Mouse (Mus musculus) heart, embryonic 14.5 days (tissue): ENCODE data around the gene 3830406C13Rik. TPM values are rescaled to one million over a fixed set of nuclear protein-coding genes. Genes with fewer than 3 reads are reported as not detected.

ENCODE experiments used
- ATAC-seq: fragments of 200-750 bp; cut with Nextera tagmentation; 2 replicates; pipeline ENCODE4 v1.8.0; 2017; ENCODE audit warnings: low read depth, moderate TSS enrichment; ENCODE audit not compliant: insufficient number of reproducible peaks, insufficient read depth, low FRiP score
- H3K27ac ChIP-seq, 2 experiments: fragments of 200-500 bp in 1 of 2; fragments of 300-500 bp in 1 of 2; sonication (generic) in 1 of 2; replicated peaks in 1 of 2; 2 replicates each; pipeline ENCODE4 v1.5.1; 2012 to 2014; ENCODE audit warnings: low read depth in 2 of 2, low read length in 2 of 2, control low read depth in 1 of 2, mild to moderate bottlenecking in 1 of 2, mixed read lengths in 1 of 2; ENCODE audit not compliant: control insufficient read depth in 1 of 2, insufficient read depth in 1 of 2
- H3K27me3 ChIP-seq: fragments of 300-500 bp; sonication (generic); 2 replicates; pipeline ENCODE4 v1.6.1; 2014; ENCODE audit warnings: mild to moderate bottlenecking, low read length, control low read depth; ENCODE audit not compliant: control insufficient read depth, insufficient read depth
- H3K36me3 ChIP-seq: fragments of 300-500 bp; sonication (generic); 2 replicates; pipeline ENCODE4 v1.6.1; 2014; ENCODE audit warnings: mild to moderate bottlenecking, control low read depth, low read length, mixed read lengths; ENCODE audit not compliant: control insufficient read depth, insufficient read depth
- H3K4me1 ChIP-seq, 2 experiments: fragments of 200-500 bp in 1 of 2; fragments of 300-500 bp in 1 of 2; sonication (generic) in 1 of 2; 2 replicates each; pipeline ENCODE4 v1.6.1; 2012 to 2014; ENCODE audit warnings: low read length in 2 of 2, control low read depth in 1 of 2, mixed read lengths in 1 of 2; ENCODE audit not compliant: control insufficient read depth in 2 of 2, insufficient read depth in 2 of 2
- H3K4me2 ChIP-seq: fragments of 300-500 bp; sonication (generic); 2 replicates; pipeline ENCODE4 v1.6.1; 2014; ENCODE audit warnings: mild to moderate bottlenecking, low read length
- H3K4me3 ChIP-seq, 2 experiments: fragments of 200-500 bp in 1 of 2; fragments of 300-500 bp in 1 of 2; sonication (generic) in 1 of 2; 2 replicates each; pipeline ENCODE4 v1.5.1; 2012 to 2014; ENCODE audit warnings: low read length in 2 of 2, mild to moderate bottlenecking in 2 of 2, control low read depth in 1 of 2, low read depth in 1 of 2, moderate library complexity in 1 of 2; ENCODE audit not compliant: control insufficient read depth in 1 of 2, insufficient read depth in 1 of 2
- H3K9ac ChIP-seq: fragments of 300-500 bp; sonication (generic); 2 replicates; pipeline ENCODE4 v1.6.1; 2014; ENCODE audit warnings: mild to moderate bottlenecking, low read length
- H3K9me3 ChIP-seq: fragments of 300-500 bp; sonication (generic); 2 replicates; pipeline ENCODE4 v1.6.1; 2016; ENCODE audit warnings: low read length, control low read depth; ENCODE audit not compliant: control insufficient read depth
- WGBS: fragments of 180-500 bp; shearing (Covaris S2); extraction: QIAGEN DNeasy Blood & Tissue Kit; methylation state at CpG from one replicate; pipeline ENCODE4 v1.1.7; 2014; 5-methylcytosine and 5-hydroxymethylcytosine counted together
- polyA plus RNA-seq: library from polyadenylated mRNA; unstranded; fragments of >200 nt; fragmentation: Nextera tagmentation; extraction: Ambion mirVana; gene quantifications from 2 replicates; pipeline ENCODE4 v1.2.1, GENCODE M21; 2014

Gene 3830406C13Rik
- polyA plus RNA-seq, 1 experiment from 2014 or later = 32.3 TPM

GRCm38 (mm10) chr14:12337998-12338809 is 54.2 kb downstream of the 3830406C13Rik start:
- WGBS = 4% methylated on average over 16 of the region's 16 CpGs
- Histone ChIP-seq H3K9ac (no peak overlapping the region), H3K4me3 (no peak overlapping the region), H3K4me1 (peaks cover 0 to 5% of the 10 kb centered on the region in 2 experiments; a peak in 2 of 4 replicates), H3K4me2 (no peak overlapping the region), H3K36me3 (no peaks in the 10 kb centered on the region), H3K9me3 (no peaks in the 10 kb centered on the region), H3K27ac (no peak overlapping the region), H3K27me3 (peaks cover 89% of the 10 kb centered on the region)
- no peak for ATAC-seq

DNA sequence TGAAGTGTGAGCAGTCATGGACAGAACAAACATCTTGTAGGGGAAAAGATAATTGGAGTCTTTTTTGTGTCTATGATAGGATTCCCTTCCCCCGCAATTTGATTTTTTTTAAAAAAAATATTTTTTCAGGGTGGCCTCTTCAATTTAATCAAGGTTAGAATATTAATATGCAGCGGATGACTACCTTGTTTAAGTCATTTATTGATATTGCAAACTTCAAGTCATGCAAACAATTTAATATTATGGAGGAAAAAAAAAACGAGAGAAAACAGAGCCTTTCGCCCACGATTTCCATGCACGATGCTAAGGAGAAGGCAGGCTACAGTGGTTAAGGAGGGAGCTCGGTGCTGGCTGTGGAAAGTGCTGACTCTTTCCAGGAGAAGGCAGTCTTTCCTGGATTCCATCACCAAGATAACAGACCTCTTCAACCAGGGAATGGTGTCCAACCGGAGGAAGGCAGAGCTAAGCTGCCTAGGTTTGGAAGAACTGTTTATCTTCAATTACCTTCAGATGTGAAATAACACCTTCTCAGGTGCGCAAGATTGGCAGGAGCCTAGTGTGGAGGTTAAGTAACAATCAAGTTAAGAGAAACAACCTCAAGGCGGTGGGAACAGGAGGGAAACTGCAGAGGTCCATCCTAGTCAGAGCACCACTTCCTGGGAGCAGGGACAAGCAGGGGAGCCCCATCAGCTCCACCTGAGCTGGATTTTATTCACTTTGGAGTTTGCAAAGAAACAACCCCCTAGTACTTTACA is 55.0 kb downstream of the 3830406C13Rik start:
- WGBS = 3% methylated on average over 10 of the region's 10 CpGs

DNA sequence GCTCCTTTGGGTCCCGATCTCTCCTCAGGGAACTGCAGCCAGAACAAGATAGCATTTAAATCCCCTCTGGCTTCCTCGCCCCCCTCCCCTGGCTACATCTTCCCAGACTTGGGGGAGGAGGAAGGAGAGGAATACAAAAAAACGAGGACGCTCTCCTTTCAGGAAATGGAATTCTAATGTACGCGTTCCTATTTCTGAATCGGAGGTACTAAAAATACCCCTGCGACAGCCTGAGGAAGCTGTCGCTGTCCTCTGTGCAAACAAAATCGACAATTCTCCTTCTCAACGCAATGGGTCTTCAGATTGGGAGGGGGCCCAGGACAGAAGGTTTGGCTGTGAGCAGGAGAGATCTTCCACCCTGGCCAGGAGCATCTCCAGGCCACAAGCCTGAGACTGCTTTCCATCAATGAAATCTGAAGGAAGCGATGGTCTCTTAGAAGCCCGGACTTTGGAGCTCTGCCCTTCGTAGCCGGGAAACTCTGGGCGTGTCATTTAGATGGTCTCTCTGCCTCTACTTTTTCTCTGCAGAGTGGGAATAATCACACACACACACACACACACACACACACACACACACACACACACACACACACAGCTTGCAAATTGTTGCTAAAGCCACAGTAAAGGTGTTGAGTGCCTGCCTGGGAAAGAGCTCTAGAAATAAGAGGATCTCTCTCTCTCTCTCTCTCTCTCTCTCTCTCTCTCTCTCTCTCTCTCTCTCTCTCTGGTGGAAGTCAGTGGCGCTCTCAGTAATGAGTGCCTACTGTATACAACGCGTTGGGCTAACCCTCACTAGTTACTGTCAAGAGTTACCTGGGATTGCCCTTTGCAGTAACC is 56.5 kb downstream of the 3830406C13Rik start:
- Histone ChIP-seq H3K36me3 (no peaks in the 10 kb centered on the region), H3K27ac (no peak overlapping the region), H3K4me1 (peaks cover 2 to 13% of the 10 kb centered on the region in 2 experiments; a peak in 3 of 4 replicates), H3K4me2 (peak overlapping the region; percentile 46), H3K9ac (no peak overlapping the region), H3K27me3 (peaks cover 97% of the 10 kb centered on the region), H3K9me3 (no peaks in the 10 kb centered on the region), H3K4me3 (peak overlapping the region in 1 of 2 experiments; percentile 7; a peak in 1 of 4 replicates)
- WGBS = under 1% methylated on average over 19 of the region's 19 CpGs
- ATAC-seq = no peak

More for the DNA sequence above, 55.0 kb downstream of the 3830406C13Rik start:
- Histone ChIP-seq H3K36me3 (no peaks in the 10 kb centered on the region), H3K27me3 (peaks cover 95% of the 10 kb centered on the region), H3K27ac (no peak overlapping the region), H3K4me2 (no peak overlapping the region), H3K9ac (no peak overlapping the region), H3K4me3 (no peak overlapping the region), H3K4me1 (peaks cover 0 to 5% of the 10 kb centered on the region in 2 experiments; a peak in 2 of 4 replicates), H3K9me3 (no peaks in the 10 kb centered on the region)
- ATAC-seq = no peak

DNA sequence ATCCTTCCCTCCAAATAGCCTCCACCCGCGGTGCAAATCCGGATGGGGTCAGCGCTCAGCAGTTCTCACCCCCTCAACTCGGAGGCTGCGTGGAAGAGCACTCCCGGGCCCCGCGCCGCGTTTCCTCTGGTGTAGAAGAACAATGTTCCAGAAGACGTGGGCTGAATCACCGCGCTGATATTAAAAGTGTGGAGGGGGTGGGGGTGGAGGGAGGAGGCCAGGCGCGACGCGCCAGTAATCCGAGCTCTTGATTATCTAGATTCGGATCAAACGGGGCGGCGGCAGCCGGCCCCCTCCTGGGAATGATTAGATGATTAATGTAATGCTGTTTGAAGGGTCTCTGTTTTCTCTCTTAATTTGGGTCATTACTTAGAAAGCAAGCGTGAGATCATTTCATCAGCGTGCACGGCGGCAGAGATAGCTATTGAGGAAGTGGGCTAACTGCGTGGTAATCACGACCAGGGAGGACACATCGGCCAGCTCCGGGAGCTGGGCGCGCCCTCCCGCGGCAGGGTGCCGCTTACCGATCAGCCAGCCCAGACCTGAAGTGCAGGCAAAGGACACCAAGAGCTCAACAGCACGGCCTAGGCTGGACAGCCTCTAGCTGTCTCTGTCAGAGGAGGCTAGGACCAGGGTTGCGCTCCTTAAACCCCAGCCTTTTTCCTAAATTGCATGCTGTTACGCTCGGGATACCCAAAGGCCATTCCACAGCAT is 57.3 kb downstream of the 3830406C13Rik start:
- Histone ChIP-seq H3K4me2 (peak overlapping the region; percentile 34), H3K4me3 (peak overlapping the region in 1 of 2 experiments; percentile 21; a peak in 2 of 4 replicates), H3K36me3 (no peaks in the 10 kb centered on the region), H3K27me3 (peaks cover 97% of the 10 kb centered on the region), H3K9me3 (no peaks in the 10 kb centered on the region), H3K4me1 (peaks cover 2 to 15% of the 10 kb centered on the region in 2 experiments; a peak in 3 of 4 replicates), H3K9ac (no peak overlapping the region), H3K27ac (no peak overlapping the region)
- under 1% methylated on average over 42 of the region's 42 CpGs for WGBS
- no peak for ATAC-seq

DNA sequence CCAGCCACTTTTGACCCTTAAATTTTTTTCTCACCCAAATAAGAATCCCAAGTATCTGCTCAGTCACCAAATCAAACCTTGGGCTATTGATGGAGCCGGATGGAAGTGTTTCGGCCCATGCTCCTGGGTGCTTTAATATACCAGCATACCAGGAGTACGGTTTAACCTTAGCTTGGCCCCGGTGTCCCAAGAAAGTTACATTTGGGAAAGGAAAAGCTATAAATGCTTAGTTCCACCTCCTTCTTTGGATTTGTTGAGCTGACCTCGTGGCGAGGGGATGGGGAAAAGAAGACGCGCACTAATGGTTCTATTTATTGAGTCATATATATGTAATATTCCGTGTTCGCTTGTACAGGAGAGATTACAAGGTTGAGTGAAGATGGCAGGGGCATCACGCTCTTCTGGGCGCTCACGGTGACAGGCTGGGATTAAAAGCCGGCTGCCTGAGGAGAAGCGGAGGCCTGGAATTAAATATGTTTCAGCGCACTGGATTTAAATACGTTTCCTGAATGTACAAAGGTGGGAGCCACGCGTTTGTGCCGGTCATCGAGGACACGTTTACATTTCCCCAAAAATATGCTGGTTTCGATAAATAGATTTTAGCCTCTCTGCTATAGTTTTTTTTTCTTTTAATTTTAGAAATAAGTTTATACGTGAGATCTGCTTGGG is 58.0 kb downstream of the 3830406C13Rik start:
- H3K9me3 ChIP-seq = no peaks in the 10 kb centered on the region
- H3K4me2 ChIP-seq = no peak overlapping the region
- no peak overlapping the region for H3K4me3 ChIP-seq
- no peaks in the 10 kb centered on the region for H3K36me3 ChIP-seq
- H3K4me1 ChIP-seq = peaks cover 2 to 20% of the 10 kb centered on the region in 2 experiments; a peak in 3 of 4 replicates
- H3K27ac ChIP-seq = no peak overlapping the region
- WGBS = 3% methylated on average over 24 of the region's 24 CpGs
- no peak for ATAC-seq
- H3K9ac ChIP-seq = no peak overlapping the region
- peaks cover 97% of the 10 kb centered on the region for H3K27me3 ChIP-seq

GRCm38 (mm10) chr14:12342458-12343131 is 58.6 kb downstream of the 3830406C13Rik start:
- H3K9me3 ChIP-seq = no peaks in the 10 kb centered on the region
- ATAC-seq = no peak
- WGBS = 3% methylated on average over 23 of the region's 23 CpGs
- H3K9ac ChIP-seq = no peak overlapping the region
- no peak overlapping the region for H3K4me2 ChIP-seq
- no peak overlapping the region for H3K4me3 ChIP-seq
- peaks cover 97% of the 10 kb centered on the region for H3K27me3 ChIP-seq
- no peak overlapping the region for H3K27ac ChIP-seq
- H3K36me3 ChIP-seq = no peaks in the 10 kb centered on the region
- H3K4me1 ChIP-seq = peaks cover 2 to 20% of the 10 kb centered on the region in 2 experiments; a peak in 3 of 4 replicates
